Mouse (Mus musculus): Measurements from ENCODE around the gene Enoph1. TPM values are rescaled to one million over a fixed set of nuclear protein-coding genes. Genes with fewer than 3 reads are reported as not detected.

The Enoph1 gene
- polyA plus RNA-seq, 1 experiment from 2014 or later, result 26.0 TPM

DNA sequence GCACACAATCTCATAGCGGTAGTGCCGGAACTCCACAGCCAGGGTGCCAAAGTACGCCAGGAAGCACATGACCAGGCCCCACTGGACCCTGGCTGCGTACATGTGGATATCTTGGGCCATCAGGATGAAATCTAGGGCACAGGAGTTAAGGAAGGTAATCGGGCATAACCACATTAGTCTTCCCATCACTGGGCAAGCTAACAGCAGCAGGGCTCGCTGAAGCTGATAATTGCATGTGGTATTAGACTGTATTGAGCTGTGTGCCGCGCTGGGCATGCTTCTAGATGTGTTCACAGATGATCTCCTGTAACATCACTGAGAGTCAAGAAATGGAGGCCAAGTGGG, 40.1 kb downstream of the Enoph1 start:
- WGBS, result 74% methylated on average over 8 of the region's 8 CpGs
- ATAC-seq (ENCODE audit: extremely low read depth, insufficient number of reproducible peaks, low FRiP score, low TSS enrichment), result no peak
- Histone ChIP-seq H3K36me3 (no peaks in the 10 kb centered on the region), H3K4me1 (0 out of 2 replicates have a peak, but pooled peaks cover 4% of the 10 kb centered on the region), H3K27ac (replicated peaks) (no peak overlapping the region), H3K4me2 (peak overlapping the region; percentile 77), H3K9ac (no peak overlapping the region), H3K27me3 (replicated peaks) (no peaks in the 10 kb centered on the region; the same call in 1 of the 2 replicates), H3K4me3 (peak overlapping the region; percentile 51), H3K9me3 (no peaks in the 10 kb centered on the region)

DNA sequence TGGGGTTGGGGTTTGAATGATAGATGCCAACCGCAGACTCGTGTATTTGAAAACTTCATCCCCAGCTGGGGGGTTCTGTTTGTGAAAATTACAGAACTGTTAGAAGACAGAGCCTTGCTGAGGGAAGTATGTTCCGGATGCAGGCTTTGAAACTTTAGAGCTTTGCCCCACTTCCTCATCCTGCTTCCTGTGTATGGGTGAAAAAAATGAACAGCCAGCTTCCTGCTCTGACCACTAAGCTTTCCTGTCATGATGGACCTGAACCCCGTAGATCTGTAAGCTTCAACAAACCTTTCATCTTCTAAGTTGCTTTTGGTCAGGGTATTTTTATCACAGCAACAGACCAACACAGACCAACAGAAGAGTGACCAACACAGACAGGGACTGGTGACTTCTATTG, 42.2 kb downstream of the Enoph1 start:
- Histone ChIP-seq H3K4me3 (no peak overlapping the region), H3K36me3 (no peaks in the 10 kb centered on the region), H3K9ac (no peak overlapping the region), H3K27me3 (replicated peaks) (no peaks in the 10 kb centered on the region; the same call in 1 of the 2 replicates), H3K9me3 (no peaks in the 10 kb centered on the region), H3K4me1 (0 out of 2 replicates have a peak, but pooled peaks cover 8% of the 10 kb centered on the region), H3K27ac (replicated peaks) (no peak overlapping the region), H3K4me2 (no peak overlapping the region)
- WGBS, result 82% methylated on average over 4 of the region's 4 CpGs
- no peak for ATAC-seq (ENCODE audit: extremely low read depth, insufficient number of reproducible peaks, low FRiP score, low TSS enrichment)

DNA sequence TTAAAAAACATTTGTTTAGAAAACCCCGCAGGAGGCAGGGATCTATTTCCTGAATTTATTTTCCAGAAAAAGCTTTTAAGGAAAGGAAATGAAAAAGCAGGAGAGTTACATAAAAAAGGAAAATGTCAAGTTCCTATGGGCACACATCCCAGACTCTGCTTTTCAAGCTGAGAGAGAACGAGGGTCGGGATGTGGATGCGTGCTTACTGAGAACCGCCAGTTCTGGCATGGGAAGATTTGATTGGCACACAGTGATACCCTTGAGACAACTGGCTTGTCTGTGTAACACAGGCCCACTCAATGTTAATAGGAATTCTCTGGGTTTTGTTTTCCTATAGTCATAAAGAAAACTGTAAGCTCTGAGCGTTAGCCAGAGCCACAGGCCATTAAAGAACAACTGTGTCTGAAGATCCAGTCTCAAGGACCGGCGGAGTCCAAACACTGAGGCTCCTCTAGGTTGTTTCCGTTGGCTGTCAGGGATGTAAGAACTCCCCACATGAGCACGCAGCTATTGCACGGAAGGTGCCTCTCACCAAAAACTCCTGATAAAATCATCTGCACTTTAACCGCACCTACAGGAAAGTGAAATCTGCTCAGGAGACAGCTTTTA, 44.3 kb downstream of the Enoph1 start:
- H3K27ac ChIP-seq (replicated peaks), result no peak overlapping the region
- H3K4me2 ChIP-seq, result no peak overlapping the region
- H3K9me3 ChIP-seq, result no peaks in the 10 kb centered on the region
- H3K9ac ChIP-seq, result no peak overlapping the region
- no peak overlapping the region for H3K4me3 ChIP-seq
- no peak for ATAC-seq (ENCODE audit: extremely low read depth, insufficient number of reproducible peaks, low FRiP score, low TSS enrichment)
- WGBS, result 64% methylated on average over 12 of the region's 12 CpGs
- 0 out of 2 replicates have a peak, but pooled peaks cover 5% of the 10 kb centered on the region for H3K4me1 ChIP-seq
- H3K27me3 ChIP-seq (replicated peaks), result no peaks in the 10 kb centered on the region; the same call in 1 of the 2 replicates
- no peaks in the 10 kb centered on the region for H3K36me3 ChIP-seq

DNA sequence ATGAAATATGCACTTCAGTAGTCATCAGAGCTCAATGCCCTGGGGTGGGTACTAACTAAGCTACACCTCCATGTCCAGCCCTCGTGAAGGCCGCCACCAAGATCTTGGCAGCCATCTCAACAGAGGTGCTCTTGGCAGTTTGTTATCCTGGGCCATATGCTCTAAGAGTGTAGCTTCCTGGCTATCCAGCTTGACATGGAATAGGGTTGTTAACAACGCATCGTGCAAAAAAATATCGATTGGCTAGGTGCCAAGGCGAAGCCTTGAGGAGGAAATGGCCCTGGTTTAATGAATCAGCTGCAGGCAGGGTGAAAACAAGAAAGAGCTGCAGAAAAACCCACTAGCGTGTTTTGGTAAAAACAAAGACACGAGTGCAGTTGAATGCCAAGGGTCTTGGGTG, 45.3 kb downstream of the Enoph1 start:
- Histone ChIP-seq H3K27me3 (replicated peaks) (no peaks in the 10 kb centered on the region; the same call in 1 of the 2 replicates), H3K4me1 (0 out of 2 replicates have a peak, but pooled peaks cover 5% of the 10 kb centered on the region), H3K9me3 (no peaks in the 10 kb centered on the region), H3K36me3 (no peaks in the 10 kb centered on the region), H3K27ac (replicated peaks) (no peak overlapping the region), H3K4me2 (no peak overlapping the region), H3K4me3 (no peak overlapping the region), H3K9ac (no peak overlapping the region)
- WGBS, result 63% methylated on average over 8 of the region's 8 CpGs
- ATAC-seq (ENCODE audit: extremely low read depth, insufficient number of reproducible peaks, low FRiP score, low TSS enrichment), result no peak

DNA sequence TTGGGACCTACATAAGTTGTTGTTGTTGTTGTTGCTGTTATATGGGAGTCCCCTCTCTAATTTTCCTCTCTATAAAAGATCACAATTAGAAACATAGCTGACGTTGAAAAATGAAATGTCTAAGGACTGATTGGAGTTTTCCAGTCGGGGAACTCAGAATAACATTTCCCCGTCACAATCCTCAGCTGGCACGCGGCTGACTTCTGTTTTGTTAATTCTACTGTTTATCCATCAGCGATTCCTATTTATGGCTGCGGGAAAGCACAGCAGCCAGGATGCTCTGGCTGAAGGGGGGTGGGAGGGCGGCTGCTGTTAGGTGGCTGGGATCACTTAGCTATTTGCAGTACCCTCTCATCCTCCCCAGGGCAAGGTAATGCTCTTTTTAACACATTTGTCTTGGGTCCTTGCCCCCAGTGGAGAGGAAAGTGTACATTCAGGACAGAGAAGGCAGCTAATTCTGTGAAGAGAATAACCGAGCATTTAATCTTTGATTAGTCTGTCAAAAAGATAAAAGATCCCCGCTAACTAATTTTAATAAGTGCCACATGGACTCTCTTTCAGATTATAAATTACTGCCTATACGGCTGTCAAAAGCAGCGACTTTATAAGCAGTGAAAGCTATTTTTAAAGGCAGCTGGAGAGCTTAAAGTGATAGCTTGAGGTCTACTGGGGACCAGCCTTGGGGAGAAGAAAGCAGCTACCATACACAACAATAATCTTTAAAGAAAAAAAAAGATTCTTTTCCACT, 50.9 kb downstream of the Enoph1 start:
- H3K9ac ChIP-seq, result 0 out of 2 replicates have a peak overlapping the region, but pooled peaks have one; percentile 9
- H3K4me2 ChIP-seq, result peak overlapping the region; percentile 57
- H3K9me3 ChIP-seq, result no peaks in the 10 kb centered on the region
- no peak overlapping the region for H3K4me3 ChIP-seq
- 42% methylated on average over 12 of the region's 12 CpGs for WGBS
- H3K36me3 ChIP-seq, result no peaks in the 10 kb centered on the region
- ATAC-seq (ENCODE audit: extremely low read depth, insufficient number of reproducible peaks, low FRiP score, low TSS enrichment), result no peak
- H3K4me1 ChIP-seq, result peaks cover 16% of the 10 kb centered on the region
- no peak overlapping the region for H3K27ac ChIP-seq (replicated peaks)
- peaks cover 7% of the 10 kb centered on the region for H3K27me3 ChIP-seq (replicated peaks)

DNA sequence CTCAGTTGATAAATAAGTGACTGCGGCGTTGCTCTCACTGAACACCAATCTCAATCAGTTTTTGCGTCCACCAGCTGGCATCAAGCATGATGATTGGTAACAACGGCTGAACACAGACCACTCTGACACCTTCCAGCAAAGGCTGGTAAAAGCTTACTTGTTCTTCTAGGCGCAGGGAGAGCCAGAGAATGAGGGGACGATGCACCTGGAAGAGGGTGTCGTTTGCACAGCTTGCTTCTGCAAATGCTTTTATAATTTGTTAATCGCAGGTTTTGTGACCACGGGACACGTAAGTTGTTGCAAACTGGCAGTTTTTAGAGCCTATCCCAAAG, 51.4 kb downstream of the Enoph1 start:
- Histone ChIP-seq H3K9me3 (no peaks in the 10 kb centered on the region), H3K27ac (replicated peaks) (no peak overlapping the region), H3K9ac (0 out of 2 replicates have a peak overlapping the region, but pooled peaks have one; percentile 9), H3K36me3 (no peaks in the 10 kb centered on the region), H3K4me1 (peaks cover 15% of the 10 kb centered on the region), H3K4me3 (peak overlapping the region; percentile 13; the same call in 1 of the 2 replicates), H3K4me2 (peak overlapping the region; percentile 57), H3K27me3 (replicated peaks) (peaks cover 7% of the 10 kb centered on the region)
- no peak for ATAC-seq (ENCODE audit: extremely low read depth, insufficient number of reproducible peaks, low FRiP score, low TSS enrichment)
- WGBS, result 45% methylated on average over 10 of the region's 10 CpGs

DNA sequence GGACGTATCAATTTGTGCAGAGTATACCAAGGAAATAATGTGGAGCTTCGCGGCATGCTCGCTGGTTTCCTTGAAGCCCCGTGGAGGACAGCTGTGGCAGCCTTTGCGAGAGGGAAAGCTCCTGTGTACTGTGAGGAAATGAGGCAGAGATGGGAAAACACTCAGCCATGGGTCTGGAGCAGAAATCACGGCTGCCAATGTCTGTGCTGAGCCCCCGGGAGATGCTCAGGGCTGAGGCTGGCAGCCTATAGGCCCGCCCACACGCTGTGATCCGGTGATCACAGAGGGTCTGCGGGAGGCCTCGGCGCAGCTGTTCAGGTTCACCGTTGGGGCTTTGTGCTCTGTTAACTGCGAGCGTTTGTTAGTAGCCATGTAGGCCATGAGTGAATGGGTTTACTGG, 51.8 kb downstream of the Enoph1 start:
- H3K4me1 ChIP-seq, result peaks cover 15% of the 10 kb centered on the region
- H3K4me3 ChIP-seq, result peak overlapping the region; percentile 13; the same call in 1 of the 2 replicates
- no peaks in the 10 kb centered on the region for H3K36me3 ChIP-seq
- peak overlapping the region; percentile 55 for H3K9ac ChIP-seq
- H3K4me2 ChIP-seq, result peak overlapping the region; percentile 57
- WGBS, result 21% methylated on average over 17 of the region's 17 CpGs
- H3K27ac ChIP-seq (replicated peaks), result no peak overlapping the region
- no peaks in the 10 kb centered on the region for H3K9me3 ChIP-seq
- ATAC-seq (ENCODE audit: extremely low read depth, insufficient number of reproducible peaks, low FRiP score, low TSS enrichment), result no peak
- H3K27me3 ChIP-seq (replicated peaks), result peaks cover 7% of the 10 kb centered on the region

DNA sequence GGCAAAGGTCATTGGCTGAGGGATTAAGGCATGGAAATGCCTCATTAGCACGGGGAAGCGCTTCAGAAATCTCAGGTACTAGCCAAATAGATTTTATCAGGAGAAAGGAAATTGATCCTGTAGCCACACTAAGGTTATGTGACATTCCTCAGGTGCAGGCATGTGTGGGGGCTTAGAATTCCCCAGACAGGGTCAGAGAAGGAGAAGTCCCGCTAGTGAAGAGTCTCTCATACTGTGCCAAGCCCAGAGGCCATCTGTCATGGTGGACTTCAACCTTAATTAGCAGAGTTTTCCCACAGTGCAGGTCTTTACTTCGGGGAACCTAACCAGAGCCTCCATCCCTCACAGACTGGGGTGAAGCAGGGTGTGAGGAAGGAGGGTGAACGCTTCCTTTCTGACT, 57.2 kb downstream of the Enoph1 start:
- H3K4me1 ChIP-seq, result no peaks in the 10 kb centered on the region
- 56% methylated on average over 5 of the region's 5 CpGs for WGBS
- no peak for ATAC-seq (ENCODE audit: extremely low read depth, insufficient number of reproducible peaks, low FRiP score, low TSS enrichment)
- H3K9ac ChIP-seq, result no peak overlapping the region
- no peak overlapping the region for H3K4me3 ChIP-seq
- no peaks in the 10 kb centered on the region for H3K9me3 ChIP-seq
- no peaks in the 10 kb centered on the region for H3K36me3 ChIP-seq
- peaks cover 4% of the 10 kb centered on the region for H3K27me3 ChIP-seq (replicated peaks)
- H3K4me2 ChIP-seq, result no peak overlapping the region
- no peak overlapping the region for H3K27ac ChIP-seq (replicated peaks)

DNA sequence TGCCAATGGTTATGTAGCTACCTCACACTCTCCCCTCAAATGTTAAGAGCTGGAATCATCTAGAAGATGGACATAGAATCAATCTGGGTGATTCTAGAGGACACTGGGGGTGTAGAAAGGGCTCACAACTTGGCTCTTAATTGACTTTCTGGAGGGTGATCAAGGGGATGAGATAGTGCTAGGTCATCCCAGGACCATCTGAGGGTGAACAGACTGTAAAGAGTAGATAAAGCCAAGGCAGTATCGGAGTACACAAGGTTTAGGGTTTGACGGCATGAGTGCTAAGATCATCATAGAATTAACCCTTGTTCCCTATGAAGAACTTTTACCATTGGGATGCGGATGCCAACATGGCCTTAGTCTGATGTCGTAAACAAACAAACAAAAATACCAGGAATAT, 58.2 kb downstream of the Enoph1 start:
- Histone ChIP-seq H3K36me3 (no peaks in the 10 kb centered on the region), H3K4me1 (no peaks in the 10 kb centered on the region), H3K27ac (replicated peaks) (no peak overlapping the region), H3K27me3 (replicated peaks) (no peaks in the 10 kb centered on the region), H3K4me3 (no peak overlapping the region), H3K4me2 (no peak overlapping the region), H3K9me3 (no peaks in the 10 kb centered on the region), H3K9ac (no peak overlapping the region)
- WGBS, result 81% methylated on average over 4 of the region's 4 CpGs
- ATAC-seq (ENCODE audit: extremely low read depth, insufficient number of reproducible peaks, low FRiP score, low TSS enrichment), result no peak

DNA sequence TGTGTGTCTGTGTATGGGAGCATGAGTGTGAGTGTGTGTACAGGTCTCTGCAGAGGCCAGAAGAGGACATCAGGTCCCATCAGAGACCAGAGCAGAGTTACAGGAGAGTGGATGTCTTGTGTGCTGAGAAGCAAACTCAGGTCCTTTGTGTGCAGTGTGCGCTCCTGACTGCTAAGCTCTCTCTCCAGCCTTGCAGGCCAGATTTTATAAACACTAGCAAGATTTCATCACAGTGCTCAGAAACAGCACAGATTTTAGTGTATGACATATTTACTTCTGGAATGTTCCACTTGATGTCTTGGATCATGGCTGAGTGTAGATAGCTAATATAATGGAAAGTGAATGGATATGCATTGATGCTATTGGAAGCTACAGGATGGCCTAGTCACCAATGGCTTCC, 62.6 kb downstream of the Enoph1 start:
- 71% methylated on average over 1 of the region's 1 CpGs for WGBS
- Histone ChIP-seq H3K4me1 (no peaks in the 10 kb centered on the region), H3K4me3 (no peak overlapping the region), H3K4me2 (no peak overlapping the region), H3K27me3 (replicated peaks) (no peaks in the 10 kb centered on the region), H3K27ac (replicated peaks) (no peak overlapping the region), H3K9ac (no peak overlapping the region), H3K9me3 (no peaks in the 10 kb centered on the region), H3K36me3 (no peaks in the 10 kb centered on the region)
- ATAC-seq (ENCODE audit: extremely low read depth, insufficient number of reproducible peaks, low FRiP score, low TSS enrichment), result no peak

DNA sequence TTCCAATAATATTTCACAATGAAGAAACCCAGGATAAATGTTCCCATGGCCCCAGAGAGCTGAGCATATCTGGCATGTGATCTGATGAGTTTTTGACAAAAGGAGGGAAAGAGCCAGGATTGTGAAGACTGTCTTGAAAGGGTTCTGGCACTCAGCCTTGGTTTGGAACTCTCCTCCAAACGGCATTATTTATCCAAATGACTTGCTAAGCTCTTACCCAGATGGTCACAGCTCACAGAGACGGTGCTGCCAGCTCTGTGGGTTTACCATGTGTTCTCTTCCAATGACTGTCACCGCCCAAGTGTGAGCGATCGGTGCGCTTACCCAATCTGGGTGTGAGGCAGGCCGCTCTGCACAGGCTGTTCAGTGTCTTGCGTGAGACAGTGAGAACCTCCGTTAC, 69.1 kb downstream of the Enoph1 start:
- H3K9me3 ChIP-seq, result no peaks in the 10 kb centered on the region
- no peak overlapping the region for H3K4me2 ChIP-seq
- no peak for ATAC-seq (ENCODE audit: extremely low read depth, insufficient number of reproducible peaks, low FRiP score, low TSS enrichment)
- H3K36me3 ChIP-seq, result no peaks in the 10 kb centered on the region
- peaks cover 8% of the 10 kb centered on the region; the same call in 1 of the 2 replicates for H3K27me3 ChIP-seq (replicated peaks)
- no peak overlapping the region for H3K4me3 ChIP-seq
- H3K4me1 ChIP-seq, result peaks cover 6% of the 10 kb centered on the region; the same call in 1 of the 2 replicates
- no peak overlapping the region for H3K9ac ChIP-seq
- H3K27ac ChIP-seq (replicated peaks), result no peak overlapping the region
- 76% methylated on average over 9 of the region's 9 CpGs for WGBS

Measured in heart, embryonic 13.5 days (tissue).